Mouse (Mus musculus) E14TG2a.4 (cell line): Measurements from ENCODE around the gene Hnrnpul1.
"Not testable (repeated sequence)": the region's sequence is repeated elsewhere in the genome, so short reads cannot be mapped to it uniquely, and the experiment has no call there.

ENCODE experiments used
- H3K27me3 ChIP-seq: 2 replicates; pipeline ENCODE4 v1.6.1; 2014; ENCODE audit warnings: low read length, control low read depth; ENCODE audit not compliant: insufficient read depth
- H3K36me3 ChIP-seq: 2 replicates; pipeline ENCODE4 v1.6.1; 2014; ENCODE audit warnings: low read length, control low read depth; ENCODE audit not compliant: insufficient read depth
- H3K4me1 ChIP-seq: replicated peaks from 2 replicates; pipeline ENCODE4 v1.6.1; 2014; ENCODE audit warnings: low read depth, low read length, control low read depth
- H3K4me3 ChIP-seq: replicated peaks from 2 replicates; pipeline ENCODE4 v1.5.1; 2014; ENCODE audit warnings: mild to moderate bottlenecking, low read length
- H3K9me3 ChIP-seq: 2 replicates; pipeline ENCODE4 v1.6.1; 2014; ENCODE audit warnings: low read length, control low read depth
- CTCF ChIP-seq: conservative IDR thresholded peaks from 2 replicates; pipeline ENCODE4 v1.5.1; 2014; ENCODE audit warnings: low read length
- NANOG ChIP-seq: IDR thresholded peaks from 2 replicates; pipeline ENCODE4 v1.6.1; 2014; ENCODE audit warnings: borderline replicate concordance, low read length, mixed read lengths
- POU5F1 ChIP-seq: IDR thresholded peaks from 2 replicates; pipeline ENCODE4 v1.6.1; 2014; ENCODE audit warnings: low read length, borderline replicate concordance

Gene Hnrnpul1

DNA sequence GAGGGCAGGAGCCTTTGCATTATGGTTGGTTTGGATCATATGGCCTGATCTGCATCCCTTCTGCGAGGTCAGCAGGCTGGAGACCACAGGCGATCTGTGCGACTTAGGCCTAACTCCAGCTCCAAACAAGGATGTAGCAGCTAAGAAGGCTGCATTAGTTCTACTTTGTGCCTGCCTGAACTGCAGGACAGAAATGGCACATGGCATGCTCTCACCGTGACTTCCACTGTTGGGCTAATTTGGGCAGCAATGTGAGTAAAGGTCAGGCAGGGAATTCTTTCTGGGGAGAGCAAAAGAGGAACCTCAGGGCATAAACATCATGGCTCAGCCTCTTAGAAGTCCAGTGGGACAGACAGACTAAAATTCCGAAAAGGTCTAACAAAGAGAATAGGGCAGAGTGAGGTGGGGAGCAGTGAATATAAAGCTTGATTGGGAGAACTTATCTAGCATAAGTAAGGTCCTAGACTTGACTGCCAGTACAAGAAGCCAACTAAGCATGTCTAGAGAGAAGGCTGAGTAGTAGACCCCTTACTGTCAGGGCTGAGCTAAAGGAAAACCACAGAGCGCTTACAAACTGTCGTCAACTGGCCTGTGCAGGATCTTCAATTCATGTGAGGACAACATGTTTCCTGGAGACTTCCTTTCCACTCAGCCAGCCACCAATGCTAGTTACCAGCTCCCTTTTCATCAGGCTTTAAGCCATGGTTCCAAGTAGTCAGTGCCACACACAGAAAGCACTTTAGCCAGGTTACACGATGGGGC lies 23.1 kb downstream of the Hnrnpul1 start:
- no peak overlapping the region for H3K4me3 ChIP-seq
- H3K27me3 ChIP-seq = no peaks in the 10 kb centered on the region
- no peak for TF ChIP-seq CTCF
- no peak for TF ChIP-seq NANOG
- peaks cover 60% of the 10 kb centered on the region for H3K4me1 ChIP-seq
- peaks cover 99% of the 10 kb centered on the region for H3K36me3 ChIP-seq
- H3K9me3 ChIP-seq = no peaks in the 10 kb centered on the region

DNA sequence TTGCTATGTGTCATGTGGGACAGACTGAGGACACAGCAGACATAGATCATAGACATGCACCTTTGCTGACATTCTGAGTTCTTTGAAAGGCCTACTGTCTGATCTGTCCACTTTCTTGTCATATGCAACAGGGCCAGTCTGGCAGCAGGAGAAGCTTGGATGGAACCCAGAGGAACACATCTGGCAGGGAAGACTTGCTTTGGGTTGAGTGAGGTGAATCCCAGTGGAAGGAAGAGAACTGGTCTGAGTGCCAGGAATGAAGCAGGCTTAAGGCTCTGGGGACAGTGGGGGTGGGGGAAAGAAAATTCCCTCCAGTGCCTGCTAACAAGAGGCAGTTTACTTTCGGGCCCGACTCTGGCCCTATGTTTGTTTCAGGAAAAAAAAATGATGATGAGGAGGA lies 24.7 kb downstream of the Hnrnpul1 start:
- peaks cover 99% of the 10 kb centered on the region for H3K36me3 ChIP-seq
- H3K4me3 ChIP-seq = no peak overlapping the region
- H3K9me3 ChIP-seq = no peaks in the 10 kb centered on the region
- no peak for TF ChIP-seq CTCF
- no peak for TF ChIP-seq POU5F1
- TF ChIP-seq NANOG = no peak
- H3K27me3 ChIP-seq = no peaks in the 10 kb centered on the region
- peaks cover 64% of the 10 kb centered on the region for H3K4me1 ChIP-seq

DNA sequence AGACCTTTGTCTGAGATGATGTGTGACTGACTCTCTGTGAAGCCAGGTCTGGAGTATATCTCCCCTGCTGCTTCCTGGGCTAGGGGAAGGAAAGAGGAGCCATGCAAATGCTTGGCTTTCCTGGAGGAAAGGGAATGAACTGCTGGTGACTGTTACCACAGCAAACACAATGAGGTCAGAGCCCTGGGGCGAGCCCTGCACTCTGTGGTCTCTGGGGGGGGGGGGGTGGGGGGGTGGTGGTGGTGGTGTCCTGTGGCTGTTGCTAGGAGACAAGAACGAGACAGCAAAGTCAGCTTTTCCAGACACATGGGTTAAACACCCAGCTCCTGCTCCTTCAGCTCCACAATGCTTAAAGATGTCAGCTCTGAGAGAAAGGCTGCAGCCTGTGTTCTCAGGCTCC lies 25.2 kb downstream of the Hnrnpul1 start:
- Histone ChIP-seq H3K4me1 (peaks cover 59% of the 10 kb centered on the region), H3K4me3 (no peak overlapping the region), H3K9me3 (no peaks in the 10 kb centered on the region), H3K27me3 (no peaks in the 10 kb centered on the region), H3K36me3 (peaks cover 99% of the 10 kb centered on the region)
- no peak for TF ChIP-seq NANOG
- TF ChIP-seq CTCF = no peak
- TF ChIP-seq POU5F1 = no peak

DNA sequence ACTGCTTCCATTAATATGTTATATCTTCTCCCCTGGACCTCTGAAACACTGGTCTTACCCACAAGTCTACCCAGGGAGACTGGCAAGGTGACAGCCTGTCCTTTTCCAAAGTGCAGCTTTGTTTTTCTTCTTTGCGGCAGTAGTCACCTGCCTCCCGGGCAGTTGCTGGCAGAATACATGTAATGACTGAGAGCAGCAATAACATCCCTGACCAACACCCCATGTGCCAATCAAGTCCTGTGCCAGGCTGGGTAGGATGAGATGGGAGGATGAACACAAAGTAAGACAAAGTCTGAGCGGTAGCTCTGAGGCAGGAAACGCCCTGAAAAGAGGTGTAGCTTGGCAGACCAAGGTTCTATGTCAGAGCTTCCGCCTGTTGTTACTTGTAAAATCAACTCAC lies 26.8 kb downstream of the Hnrnpul1 start:
- Histone ChIP-seq H3K27me3 (no peaks in the 10 kb centered on the region), H3K4me1 (peaks cover 53% of the 10 kb centered on the region), H3K4me3 (no peak overlapping the region), H3K9me3 (no peaks in the 10 kb centered on the region), H3K36me3 (peaks cover 99% of the 10 kb centered on the region)
- no peak for TF ChIP-seq NANOG

DNA sequence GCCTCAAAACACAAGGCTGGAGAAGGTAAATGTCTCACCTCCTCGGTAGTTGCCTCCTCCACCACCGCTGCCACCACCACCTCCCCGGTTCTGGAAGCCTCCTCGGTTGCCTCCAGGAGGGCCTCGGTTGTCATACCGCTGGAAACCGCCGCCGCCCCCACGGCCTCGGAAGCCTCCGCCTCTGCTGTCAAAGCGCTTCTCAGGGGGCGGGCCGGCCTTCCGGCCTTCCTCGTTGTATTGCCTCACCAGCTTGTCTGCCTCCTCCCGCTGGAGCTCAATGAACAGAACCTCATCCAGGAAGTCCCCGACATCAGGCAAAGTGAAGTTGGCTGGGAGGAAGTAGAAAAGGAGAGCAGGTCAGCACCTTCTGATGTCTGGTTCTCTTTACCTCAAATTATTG lies 28.7 kb downstream of the Hnrnpul1 start:
- Histone ChIP-seq H3K36me3 (peaks cover 99% of the 10 kb centered on the region), H3K4me3 (no peak overlapping the region), H3K4me1 (peaks cover 51% of the 10 kb centered on the region), H3K9me3 (no peaks in the 10 kb centered on the region), H3K27me3 (no peaks in the 10 kb centered on the region)
- TF ChIP-seq CTCF (no peak), POU5F1 (no peak), NANOG (no peak)

DNA sequence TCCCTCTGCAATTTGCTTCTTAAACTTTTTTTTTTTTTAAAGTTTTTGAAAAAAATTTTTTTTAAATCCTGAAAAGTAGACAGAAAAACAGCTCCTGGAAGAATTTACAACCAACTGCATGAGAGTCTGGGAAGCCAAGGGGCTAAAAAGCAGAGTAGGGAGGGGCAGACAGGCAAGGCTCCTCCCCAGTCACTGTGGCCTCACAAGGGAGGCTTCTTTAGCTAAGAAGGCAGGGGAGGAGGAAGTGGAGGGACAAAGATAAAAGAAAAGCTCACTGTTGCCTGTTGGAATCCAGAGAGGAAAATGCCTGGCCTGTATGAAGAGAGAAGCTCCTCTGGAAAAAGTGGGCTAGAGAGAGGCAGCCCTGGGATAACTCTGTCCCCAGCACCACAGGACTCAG lies 32.8 kb downstream of the Hnrnpul1 start:
- Histone ChIP-seq H3K36me3 (peaks cover 79% of the 10 kb centered on the region), H3K4me1 (peaks cover 50% of the 10 kb centered on the region)
- H3K27me3 ChIP-seq, H3K9me3 ChIP-seq, H3K4me3 ChIP-seq: not testable (repeated sequence)

DNA sequence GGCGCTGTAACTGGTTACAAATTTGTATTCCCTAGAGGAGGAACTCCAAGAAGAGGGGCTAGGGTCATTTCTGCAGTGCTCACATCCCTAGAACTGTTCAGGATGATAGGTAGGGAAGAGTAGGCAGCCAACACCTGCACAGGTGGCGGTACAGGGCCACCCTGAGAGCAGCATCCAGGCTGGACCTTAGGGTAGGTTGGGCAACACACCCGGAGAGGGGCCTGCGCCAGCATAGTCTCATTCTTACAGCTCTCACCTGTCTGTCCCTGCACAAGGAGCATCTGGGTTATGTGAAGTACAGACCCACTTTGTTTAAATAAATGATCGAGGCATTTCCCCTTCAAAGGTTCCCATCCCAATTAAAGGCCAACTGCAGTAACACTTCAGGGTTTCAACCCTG lies 33.8 kb downstream of the Hnrnpul1 start:
- H3K4me1 ChIP-seq = peaks cover 49% of the 10 kb centered on the region
- H3K4me3 ChIP-seq = no peak overlapping the region

DNA sequence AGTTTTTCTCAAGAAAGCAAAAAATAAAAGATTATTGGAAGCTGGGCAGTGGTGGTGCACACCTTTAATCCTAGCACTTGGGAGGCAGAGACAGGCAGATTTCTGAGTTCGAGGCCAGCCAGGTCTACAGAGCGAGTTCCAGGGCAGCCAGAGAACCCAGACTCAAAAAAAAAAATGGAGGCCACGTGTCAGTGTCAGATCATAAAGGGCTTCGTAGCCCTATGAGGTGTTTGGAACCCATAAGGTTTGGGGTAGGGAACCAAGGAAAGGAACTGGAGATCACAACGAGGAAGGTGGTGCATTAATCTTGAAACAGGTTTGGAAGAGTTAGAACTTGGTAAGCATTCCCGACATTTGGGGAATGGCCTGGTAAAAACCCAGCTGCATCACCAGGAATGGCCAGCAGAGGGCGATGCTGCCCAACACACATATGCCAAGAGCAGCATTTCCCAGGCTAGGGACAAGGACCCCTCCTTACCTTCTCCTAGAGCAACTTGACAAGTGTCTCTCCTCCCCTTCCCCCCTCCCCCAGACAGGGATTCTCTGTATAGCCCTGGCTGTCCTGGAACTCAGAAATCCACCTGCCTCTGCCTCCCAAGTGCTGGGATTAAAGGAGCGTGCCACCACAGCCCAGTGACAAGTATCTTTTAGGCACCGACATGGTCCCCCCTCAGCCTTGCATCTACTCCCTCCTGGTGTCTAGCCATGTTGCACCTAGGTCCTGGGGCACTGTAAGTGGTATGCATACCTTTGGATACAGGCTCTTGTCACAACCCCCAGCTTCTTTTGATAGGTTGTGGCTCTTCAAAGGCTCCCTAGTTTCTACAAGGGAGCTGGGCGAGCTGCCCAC lies 34.6 kb downstream of the Hnrnpul1 start:
- peaks cover 57% of the 10 kb centered on the region for H3K4me1 ChIP-seq
- no peaks in the 10 kb centered on the region for H3K9me3 ChIP-seq
- H3K4me3 ChIP-seq = peak overlapping the region; percentile 87
- no peaks in the 10 kb centered on the region for H3K27me3 ChIP-seq
- H3K36me3 ChIP-seq = peaks cover 79% of the 10 kb centered on the region
- TF ChIP-seq CTCF = peak; percentile 94
- no peak for TF ChIP-seq POU5F1

More for the DNA sequence above, 33.8 kb downstream of the Hnrnpul1 start:
- Histone ChIP-seq H3K36me3 (peaks cover 79% of the 10 kb centered on the region), H3K27me3 (no peaks in the 10 kb centered on the region), H3K9me3 (no peaks in the 10 kb centered on the region)
- TF ChIP-seq CTCF = no peak
- no peak for TF ChIP-seq NANOG
- TF ChIP-seq POU5F1 = no peak
